Mouse (Mus musculus) liver, adult 2 months (tissue): ENCODE results near the gene Man2b1.

Experiments used
- CTCF ChIP-seq: fragments of 200-500 bp; IDR thresholded peaks from 2 replicates; pipeline ENCODE4 v1.5.1; 2011; ENCODE audit warnings: low read depth, low read length, control low read depth
- POLR2A ChIP-seq: fragments of 200-500 bp; IDR thresholded peaks from 2 replicates; pipeline ENCODE4 v1.6.1; 2011; ENCODE audit warnings: low read length, control low read depth; ENCODE audit not compliant: insufficient read depth; ENCODE audit errors: extremely low read depth

- TF ChIP-seq CTCF (no peak), POLR2A (no peak)
Observed at GRCm38 (mm10) chr8:85100076-85100665, 17.1 kb downstream of the Man2b1 start.
